Mouse (Mus musculus): ENCODE measurements at regions not wholly inside any gene's neighbourhood (a gene's known extent, or its start where the extent isn't known, plus 50 kb on each side); places are given as distances from the start of the nearest gene placed in this dataset.

GRCm38 (mm10) chr1:88757746-88758145 lies 55.7 kb upstream of the Arl4c start:
- TF ChIP-seq CTCF (IDR thresholded peaks at IDR 0.05; ENCODE audit: low read depth, low read length) = no peak
- TF ChIP-seq POLR2A (IDR thresholded peaks at IDR 0.05; ENCODE audit: insufficient read depth, low read length) = no peak
- TF ChIP-seq EP300 (IDR thresholded peaks at IDR 0.05; ENCODE audit: insufficient read depth, low read depth, low read length) = no peak

All from ES-Bruce4 (cell line).